Mouse (Mus musculus) spleen, adult 2 months (tissue): ENCODE measurements at regions not wholly inside any gene's neighbourhood (a gene's known extent, or its start where the extent isn't known, plus 50 kb on each side); places are given as distances from the start of the nearest gene placed in this dataset.

Experiments
- CTCF ChIP-seq: fragments of 200-500 bp; IDR thresholded peaks from 2 replicates; pipeline ENCODE4 v1.5.1; 2011; ENCODE audit warnings: mild to moderate bottlenecking, inconsistent platforms; ENCODE audit not compliant: insufficient read depth, insufficient read length, insufficient replicate concordance; ENCODE audit errors: extremely low read depth
- POLR2A ChIP-seq: fragments of 200-500 bp; IDR thresholded peaks from 2 replicates; pipeline ENCODE4 v1.6.1; 2011; ENCODE audit warnings: low read depth, low read length, inconsistent platforms

DNA sequence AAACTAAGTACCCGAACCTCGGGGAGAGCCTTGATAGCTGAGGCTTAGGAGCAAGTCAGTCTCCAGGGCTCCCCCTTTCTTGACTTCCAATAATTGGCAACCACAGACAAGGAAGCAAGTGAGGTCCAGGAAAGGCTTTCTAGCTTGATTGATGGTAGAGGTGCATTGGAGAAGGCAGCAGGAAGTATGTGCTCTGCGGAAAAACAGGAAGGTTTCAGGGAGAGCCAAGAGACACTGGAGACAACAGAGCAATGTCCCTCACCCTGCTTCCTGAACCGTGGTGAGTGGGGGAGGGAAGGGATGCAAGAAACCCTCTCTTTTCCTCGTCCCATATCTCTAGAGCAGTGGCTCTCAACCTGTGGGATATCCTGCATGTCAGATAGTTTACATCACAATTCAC is 115.9 kb upstream of the Smyd2 start:
- TF ChIP-seq POLR2A (no peak), CTCF (no peak)
